Mouse (Mus musculus) adrenal gland, postnatal 10 days (tissue): ENCODE results near the gene Prl3c1. TPM values are rescaled to one million over a fixed set of nuclear protein-coding genes. Genes with fewer than 3 reads are reported as not detected.
"Not testable (repeated sequence)": the region's sequence is repeated elsewhere in the genome, so short reads cannot be mapped to it uniquely, and the experiment has no call there.

Experiments
- DNase-seq: peaks from one replicate; pipeline ENCODE4 v3.0.0; 2021; ENCODE audit warnings: mixed read lengths
- long read RNA-seq, 2 experiments: library from polyadenylated mRNA; stranded (forward); transcript quantifications; one replicate each; pipeline ENCODE4 v2.0.0; 2021
- total RNA-seq, 2 experiments: library from RNA; stranded (reverse); gene quantifications; 2 replicates each; pipeline ENCODE4 v1.2.3; 2021

Prl3c1 gene
- not detected for total RNA-seq
- long read RNA-seq, experiment 1 = 0 reads
- long read RNA-seq, experiment 2 = 0 reads

- no peak for DNase-seq
Observed at GRCm38 (mm10) chr13:27196359-27196758, at the start of gene Prl3c1. Gene Prl3c1 (plus strand): TSS chr13:27196659.

DNA sequence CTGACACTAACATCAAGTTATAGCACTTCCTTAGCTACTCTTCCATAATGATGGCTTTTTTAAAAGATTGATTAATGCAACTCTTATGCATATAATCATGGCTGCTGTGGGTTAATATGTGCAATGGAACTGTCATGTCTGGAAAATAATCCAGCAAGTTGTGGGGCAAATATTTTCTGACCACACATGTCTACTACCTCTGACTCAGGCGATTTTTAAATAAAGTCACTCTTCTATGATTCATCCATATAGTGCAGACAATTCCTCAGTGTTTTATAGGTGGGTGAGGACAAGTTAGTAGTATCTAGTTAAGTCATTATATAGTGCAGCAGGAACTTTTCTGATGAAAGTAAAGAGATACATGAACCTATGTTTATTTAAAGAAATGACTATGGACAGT is 48.2 kb upstream of the Prl3c1 start:
- no peak for DNase-seq

GRCm38 (mm10) chr13:27156490-27156889 is 40.0 kb upstream of the Prl3c1 start, which contains the start of gene Prl3d3:
Gene Prl3d3 (plus strand): TSS chr13:27156790.
- DNase-seq = not testable (repeated sequence)

DNA sequence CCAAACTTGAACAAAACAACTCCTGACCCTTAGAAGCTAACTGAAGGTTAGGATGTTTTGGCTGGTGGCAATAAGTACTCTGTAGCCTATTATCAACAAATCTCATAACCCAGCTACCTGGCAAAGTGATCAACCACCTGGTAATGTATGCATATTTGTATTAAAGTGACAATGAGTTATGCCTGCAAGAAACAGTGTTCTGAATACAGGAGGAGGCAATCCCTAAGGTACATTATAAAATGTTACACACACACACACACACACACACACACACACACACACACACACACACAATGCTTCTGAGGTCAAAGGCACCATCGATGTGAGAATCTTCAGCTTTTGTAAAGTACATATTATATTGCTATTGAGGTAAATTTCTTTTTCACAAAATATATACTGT is 45.1 kb downstream of the Prl3c1 start, which contains the start of gene Prl3b1:
Prl3b1 (plus strand) TSS at position 301 of the 400 bp plus-strand sequence.
- DNase-seq = no peak

Other genes starting within 250 kb of the Prl3c1 start
- not detected for gene Prl, start 139.1 kb upstream of the Prl3c1 start, total RNA-seq
- not detected for gene Prl3d1, start 102.5 kb upstream of the Prl3c1 start, total RNA-seq
- gene Prl3d2, start 75.0 kb upstream of the Prl3c1 start, total RNA-seq = not detected
- gene Prl3d3, start 39.9 kb upstream of the Prl3c1 start, total RNA-seq = not detected
- gene Prl3b1, start 45.2 kb downstream of the Prl3c1 start, total RNA-seq = not detected
- gene Prl3a1, start 62.8 kb downstream of the Prl3c1 start, total RNA-seq = not detected
- not detected for gene Prl6a1, start 116.0 kb downstream of the Prl3c1 start, total RNA-seq
- gene Prl8a2, start 149.0 kb downstream of the Prl3c1 start, total RNA-seq = under 1 TPM; 0.55 to 0.78 TPM
- not detected for gene Prl2b1, start 194.2 kb downstream of the Prl3c1 start, total RNA-seq
- not detected for gene Prl8a6, start 242.0 kb downstream of the Prl3c1 start, total RNA-seq